Mouse (Mus musculus): Measurements from ENCODE around the gene Muc1.

Muc1 gene

GRCm38 (mm10) chr3:89270891-89271290 is 42.0 kb downstream of the Muc1 start:
- no peak for DNase-seq (ENCODE audit: low spot score)

- DNase-seq (ENCODE audit: low spot score) = no peak
These were observed 42.9 kb downstream of the Muc1 start for GRCm38 (mm10) chr3:89271760-89272159.

GRCm38 (mm10) chr3:89276061-89276460 is 47.2 kb downstream of the Muc1 start:
- no peak for DNase-seq (ENCODE audit: low spot score)

- DNase-seq (ENCODE audit: low spot score) = no peak
These were observed 48.6 kb downstream of the Muc1 start for GRCm38 (mm10) chr3:89277281-89278021.

GRCm38 (mm10) chr3:89278107-89278506 is 49.2 kb downstream of the Muc1 start:
- DNase-seq (ENCODE audit: low spot score) = no peak

- DNase-seq (ENCODE audit: low spot score) = no peak
These were observed 49.8 kb downstream of the Muc1 start for GRCm38 (mm10) chr3:89278643-89279042.

GRCm38 (mm10) chr3:89279153-89279890 is 50.5 kb downstream of the Muc1 start:
- DNase-seq (ENCODE audit: low spot score) = no peak

GRCm38 (mm10) chr3:89280050-89280605 is 51.3 kb downstream of the Muc1 start:
- DNase-seq (ENCODE audit: low spot score) = no peak

GRCm38 (mm10) chr3:89280606-89281511 is 52.0 kb downstream of the Muc1 start, which contains the start of gene Efna1:
Gene Efna1 (minus strand): TSS chr3:89281142.
- DNase-seq (ENCODE audit: low spot score) = no peak

- peak; percentile 71 for DNase-seq (ENCODE audit: low spot score)
These were observed 52.9 kb downstream of the Muc1 start for GRCm38 (mm10) chr3:89281579-89282290.

- DNase-seq (ENCODE audit: low spot score) = no peak
These were observed 53.4 kb downstream of the Muc1 start for GRCm38 (mm10) chr3:89282291-89282643.
